Mouse (Mus musculus): ENCODE measurements around the gene Ccdc85b.

DNA sequence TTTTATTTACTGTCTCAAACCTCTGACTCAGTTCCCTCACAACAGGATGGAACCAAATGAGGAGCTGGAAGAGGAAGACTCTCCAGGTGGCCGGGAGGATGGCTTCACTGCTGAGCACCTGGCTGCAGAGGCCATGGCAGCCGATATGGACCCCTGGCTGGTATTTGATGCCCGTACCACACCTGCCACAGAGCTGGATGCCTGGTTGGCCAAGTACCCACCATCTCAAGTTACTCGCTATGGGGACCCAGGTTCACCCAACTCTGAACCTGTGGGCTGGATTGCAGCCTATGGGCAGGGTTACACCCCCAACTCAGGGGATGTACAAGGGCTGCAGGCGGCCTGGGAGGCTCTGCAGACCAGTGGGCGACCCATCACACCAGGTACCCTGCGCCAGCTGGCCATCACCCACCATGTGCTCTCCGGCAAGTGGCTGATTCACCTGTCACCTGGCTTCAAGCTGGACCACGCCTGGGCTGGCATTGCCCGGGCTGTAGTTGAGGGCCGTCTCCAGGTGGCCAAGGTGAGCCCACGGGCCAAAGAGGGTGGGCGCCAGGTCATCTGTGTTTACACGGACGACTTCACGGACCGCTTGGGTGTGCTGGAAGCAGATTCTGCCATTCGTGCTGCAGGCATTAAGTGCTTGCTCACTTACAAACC lies 31.7 kb downstream of the Ccdc85b start:
- TF ChIP-seq CTCF (IDR thresholded peaks at IDR 0.05; ENCODE audit: low read depth, low read length) (no peak), GATA1 (IDR thresholded peaks at IDR 0.05; ENCODE audit: borderline replicate concordance, low read length) (no peak), GATA2 (IDR thresholded peaks at IDR 0.05; ENCODE audit: borderline replicate concordance, low read depth, low read length) (no peak), TAL1 (conservative IDR thresholded peaks at IDR 0.05; ENCODE audit: low read depth, low read length) (no peak), POLR2AphosphoS5 (IDR thresholded peaks at IDR 0.05; ENCODE audit: insufficient replicate concordance, low read depth, low read length) (no peak; the same call in 1 of the 2 replicates)

All from G1E (cell line).